Mouse (Mus musculus) retina, postnatal 1 day (tissue): ENCODE results near the gene Scrn2.

ENCODE experiments used
- DNase-seq: peaks from one replicate; pipeline ENCODE4 v3.0.0-alpha.2; 2012

Gene Scrn2

DNA sequence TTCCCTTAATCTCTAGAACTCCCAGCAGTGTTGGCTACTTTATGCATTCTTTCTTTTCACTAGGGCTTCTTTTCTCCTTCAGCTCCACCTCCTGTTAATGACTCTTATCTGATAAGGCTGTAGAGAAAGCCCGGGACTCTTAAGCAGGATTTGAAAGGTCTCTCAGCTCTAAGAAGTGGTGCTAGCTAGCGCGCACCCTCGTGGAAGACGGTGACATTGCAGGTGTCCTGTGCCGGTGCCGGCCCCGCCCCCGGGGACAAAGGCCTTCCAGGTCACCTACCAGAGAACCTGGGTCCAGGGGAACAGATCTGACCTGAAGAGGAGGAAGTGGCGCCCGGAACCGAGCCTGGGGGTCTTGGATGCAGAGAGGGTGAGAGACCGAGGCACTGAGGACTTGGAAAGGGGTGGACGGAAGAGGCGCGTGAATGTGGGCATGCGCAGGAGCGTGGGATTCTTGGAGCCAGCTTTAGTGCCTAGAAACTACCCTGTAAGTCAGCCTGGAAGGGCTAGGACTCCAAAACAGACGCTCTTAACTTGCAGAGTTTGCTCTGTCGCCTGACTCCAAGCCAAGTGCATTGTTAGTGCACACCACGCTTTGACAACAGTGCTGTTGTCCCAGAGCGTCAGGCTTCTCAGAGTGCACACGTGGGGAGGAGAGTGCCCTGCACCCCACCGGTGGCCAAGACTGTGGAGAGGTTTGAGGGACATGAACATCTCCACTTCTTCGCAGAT is at the start of gene Scrn2:
TSS of gene Scrn2 (plus strand) at position 253 of the 732 bp plus-strand sequence.
- peak; percentile 92 for DNase-seq

DNA sequence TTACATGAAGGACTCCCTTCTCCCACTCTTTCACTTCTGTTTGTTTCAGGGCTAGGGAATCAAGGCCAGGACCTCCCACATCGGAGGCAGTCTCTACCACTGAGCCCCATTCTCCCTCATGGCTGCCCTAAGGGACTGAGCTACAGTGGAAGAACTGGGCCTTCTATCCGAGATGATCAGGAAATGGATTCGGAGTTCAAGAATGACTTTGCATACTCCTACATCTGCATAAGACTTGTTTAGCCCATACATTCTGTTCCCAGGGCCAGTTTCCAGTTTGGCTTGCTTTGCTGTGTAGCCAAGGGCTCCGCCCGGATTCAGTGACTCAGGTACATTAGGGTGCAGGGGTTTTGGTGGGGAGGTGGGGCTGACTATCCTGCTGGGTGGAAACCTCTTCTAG is 49.7 kb upstream of the Scrn2 start:
- DNase-seq, result no peak

DNA sequence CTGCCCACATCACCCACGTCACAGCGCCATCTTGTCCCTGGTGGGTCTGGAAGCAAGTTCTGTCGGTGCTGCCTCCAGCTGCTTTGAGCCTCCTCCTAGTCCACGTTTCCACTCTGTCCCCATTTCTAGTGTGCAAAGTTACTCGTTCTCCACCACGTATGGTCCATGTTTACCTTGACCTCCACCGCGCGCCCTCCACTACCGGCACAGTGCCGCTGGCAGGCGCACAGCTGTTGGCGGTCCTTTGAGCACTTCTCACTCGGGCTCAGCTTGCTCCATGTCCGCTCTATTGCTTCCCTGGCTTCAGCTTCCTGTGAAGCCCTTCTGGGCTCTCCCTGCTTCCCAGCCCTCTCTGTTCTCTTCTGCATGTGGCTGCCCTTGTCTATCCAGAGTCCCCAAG is 48.3 kb upstream of the Scrn2 start:
- no peak for DNase-seq

DNA sequence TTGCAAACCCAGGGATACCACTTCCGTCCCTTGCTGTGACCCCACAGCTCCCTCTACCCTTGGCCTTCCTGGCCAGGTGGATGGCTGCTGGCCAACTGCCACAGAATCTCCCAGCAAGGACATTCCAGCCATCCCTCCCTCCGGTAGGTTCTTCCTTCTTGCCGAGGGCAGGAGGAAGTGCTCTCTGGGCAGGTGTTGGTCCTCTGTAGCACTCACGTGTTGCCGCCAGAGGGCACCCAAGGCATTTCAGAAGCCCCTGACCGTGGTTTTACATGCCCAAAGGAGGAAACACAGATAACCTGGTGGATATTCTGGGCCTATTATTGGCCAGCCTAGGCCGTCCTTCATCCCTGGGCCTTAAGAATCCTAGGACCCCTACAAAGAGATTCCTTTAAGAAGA is 47.4 kb upstream of the Scrn2 start:
- DNase-seq, result peak; percentile 88

DNA sequence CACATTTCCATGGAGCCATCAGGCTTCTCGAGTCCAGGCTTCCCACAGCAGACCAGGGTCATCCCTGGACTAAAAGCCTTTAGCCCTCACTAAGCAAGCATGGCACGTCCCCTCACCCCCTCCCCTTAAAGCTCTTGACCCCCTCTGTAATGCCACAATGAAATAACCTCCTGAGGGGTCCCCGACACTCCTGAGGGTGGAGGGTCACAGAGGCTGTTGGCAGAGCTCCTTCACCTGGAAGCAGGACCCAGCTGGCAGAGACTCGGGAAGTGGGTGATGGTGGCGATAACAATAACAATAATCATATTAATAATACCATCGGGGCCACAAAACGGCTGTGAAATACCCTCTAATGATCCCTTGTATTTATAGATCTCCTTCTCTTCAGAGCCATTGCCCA is 46.9 kb upstream of the Scrn2 start, which contains the start of gene Sp2:
TSS of gene Sp2 (minus strand) at position 101 of the 400 bp plus-strand sequence.
- DNase-seq, result no peak

DNA sequence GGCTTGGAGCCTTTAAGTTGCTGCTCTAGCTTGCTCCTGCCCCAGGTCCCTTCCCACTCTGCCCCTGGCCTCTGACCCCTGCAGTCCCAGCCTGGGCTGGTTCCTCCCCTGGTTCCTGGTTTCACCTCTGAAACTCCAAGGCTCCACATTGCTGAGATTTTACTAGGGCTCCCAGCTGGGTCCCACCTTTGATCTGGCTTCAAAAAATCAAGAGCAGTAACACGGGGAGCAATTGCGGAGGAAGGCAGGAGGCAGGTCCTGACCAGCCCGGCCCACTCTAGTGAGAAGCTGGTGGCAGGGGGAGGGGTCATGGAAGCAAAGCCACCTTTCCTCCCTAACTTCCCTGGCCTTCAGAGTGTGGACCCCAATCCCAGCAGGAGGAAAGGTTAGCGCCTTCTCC is 44.8 kb upstream of the Scrn2 start:
- no peak for DNase-seq

DNA sequence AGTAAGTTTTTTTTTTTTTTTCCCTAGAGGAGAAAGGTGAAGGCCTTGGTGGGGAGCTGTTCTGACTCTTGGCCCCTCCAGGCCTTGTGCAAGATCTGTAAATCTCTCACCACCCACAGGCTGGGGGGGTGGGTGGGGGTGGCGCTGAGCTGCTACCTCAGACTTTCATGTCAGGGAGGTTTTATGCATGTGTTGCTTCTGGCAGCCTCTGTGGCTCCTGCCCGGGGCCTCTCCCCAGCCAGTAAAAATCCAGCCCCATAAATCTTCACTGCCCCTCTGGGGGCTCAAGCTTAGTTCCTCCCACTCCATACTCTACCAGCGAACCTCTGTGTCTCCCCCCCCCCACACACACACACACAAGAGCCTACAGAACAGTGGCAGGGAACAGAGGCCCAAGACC is 43.3 kb upstream of the Scrn2 start:
- no peak for DNase-seq

DNA sequence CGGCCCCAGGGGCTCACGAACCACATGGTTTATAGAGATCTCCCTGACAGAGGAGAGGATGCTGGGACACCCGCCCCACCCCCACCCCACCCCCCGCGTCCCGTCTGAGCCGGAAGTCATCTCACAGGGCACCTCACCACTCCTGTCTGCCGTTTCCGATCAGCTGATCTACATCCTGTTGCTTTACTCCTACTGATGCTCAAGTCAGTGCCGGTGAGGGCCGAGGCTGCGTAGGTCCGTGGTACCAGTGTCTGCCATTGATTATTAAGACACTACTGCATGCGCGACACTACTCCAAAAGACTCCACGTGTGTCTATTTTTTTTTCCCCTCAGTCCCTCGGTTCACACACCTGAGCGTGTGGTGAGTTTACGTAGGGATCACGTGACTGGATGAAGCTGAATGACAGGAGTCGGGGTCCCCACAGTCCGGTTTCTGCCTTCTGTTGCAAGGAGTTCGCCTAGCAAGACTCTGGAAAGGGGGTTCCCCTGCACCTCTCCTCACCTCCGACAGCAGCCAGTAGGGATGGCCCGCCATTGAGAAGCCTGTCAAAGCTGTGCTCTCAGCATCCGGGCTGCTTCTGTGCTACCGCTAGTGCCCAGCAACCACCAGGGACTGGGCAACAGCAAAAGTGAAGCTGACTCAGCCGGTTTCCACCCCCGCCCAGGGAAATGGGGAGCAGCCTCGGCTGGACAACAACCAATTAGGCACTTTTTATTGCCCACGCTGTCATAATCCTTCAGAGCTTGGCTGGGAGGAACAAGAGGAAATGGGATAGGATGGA is 41.7 kb upstream of the Scrn2 start:
- DNase-seq, result peak; percentile 42

DNA sequence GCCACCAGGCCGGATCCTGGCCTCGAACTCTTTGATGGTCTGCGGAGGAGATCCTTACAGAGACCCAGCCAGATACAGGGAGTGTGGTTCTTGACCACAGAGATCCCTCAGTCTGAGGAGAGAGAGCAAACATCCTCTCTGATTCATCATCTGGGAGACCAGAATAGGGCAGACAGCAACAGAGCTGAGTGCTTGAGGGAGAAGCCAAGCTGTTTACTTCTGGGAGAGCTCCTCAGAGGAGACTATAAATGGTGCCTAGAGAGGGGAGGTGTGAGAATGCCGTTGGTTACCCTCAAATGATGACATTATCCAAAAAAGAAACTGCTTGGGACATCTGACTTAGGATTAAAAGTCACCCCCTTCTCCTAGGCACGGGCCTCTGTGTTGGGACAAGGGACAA is 38.2 kb upstream of the Scrn2 start:
- DNase-seq, result no peak

DNA sequence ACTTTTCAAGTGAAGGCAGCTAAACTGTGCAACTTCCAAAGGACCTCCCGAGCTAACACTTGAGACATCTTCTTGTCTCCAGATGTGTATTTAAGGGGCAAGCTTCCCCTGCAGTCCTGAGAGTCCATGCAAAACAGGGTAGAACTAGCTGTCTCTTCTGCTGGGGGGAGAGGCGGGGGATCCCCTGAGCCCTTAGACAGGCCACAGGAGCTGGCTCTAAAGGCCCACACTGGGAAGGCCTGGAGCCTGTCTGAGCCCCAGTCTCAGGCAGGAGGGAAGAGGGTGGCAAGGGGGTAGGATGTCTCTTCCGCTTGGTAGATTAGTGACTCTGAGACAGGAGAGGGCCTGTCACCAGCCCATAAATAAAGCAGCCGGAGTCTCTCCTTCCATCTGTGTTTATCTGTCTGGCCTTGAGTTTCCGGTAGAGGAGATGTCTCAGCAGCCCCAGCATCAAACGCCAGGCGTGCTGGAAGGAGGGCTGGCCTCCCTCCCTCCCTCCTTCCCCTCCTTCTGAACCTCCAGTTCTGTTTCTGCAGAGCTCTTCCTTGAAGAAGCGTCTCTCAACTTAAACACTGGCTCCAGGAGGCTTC is 36.9 kb upstream of the Scrn2 start:
- DNase-seq, result no peak

DNA sequence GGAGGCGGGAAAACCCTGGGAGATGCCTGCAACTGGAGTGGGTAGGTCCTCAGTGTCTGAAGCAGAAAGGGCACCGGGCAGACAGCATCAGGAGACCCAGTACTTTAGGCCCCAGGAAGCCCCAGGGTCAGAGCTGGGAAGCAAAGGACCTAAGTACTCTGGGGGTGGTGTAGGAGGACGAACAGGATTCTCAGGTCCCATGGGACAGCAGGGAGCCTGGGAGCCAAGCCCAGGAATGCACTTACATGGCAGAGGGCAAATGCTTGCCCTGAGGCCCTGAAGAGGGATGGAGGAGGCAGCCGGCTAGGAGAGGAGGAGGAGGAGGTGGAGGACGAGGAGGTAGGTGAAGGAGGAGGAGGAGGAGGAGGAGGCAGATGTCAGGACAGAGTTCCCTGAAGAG is 34.7 kb upstream of the Scrn2 start:
- DNase-seq, result no peak

DNA sequence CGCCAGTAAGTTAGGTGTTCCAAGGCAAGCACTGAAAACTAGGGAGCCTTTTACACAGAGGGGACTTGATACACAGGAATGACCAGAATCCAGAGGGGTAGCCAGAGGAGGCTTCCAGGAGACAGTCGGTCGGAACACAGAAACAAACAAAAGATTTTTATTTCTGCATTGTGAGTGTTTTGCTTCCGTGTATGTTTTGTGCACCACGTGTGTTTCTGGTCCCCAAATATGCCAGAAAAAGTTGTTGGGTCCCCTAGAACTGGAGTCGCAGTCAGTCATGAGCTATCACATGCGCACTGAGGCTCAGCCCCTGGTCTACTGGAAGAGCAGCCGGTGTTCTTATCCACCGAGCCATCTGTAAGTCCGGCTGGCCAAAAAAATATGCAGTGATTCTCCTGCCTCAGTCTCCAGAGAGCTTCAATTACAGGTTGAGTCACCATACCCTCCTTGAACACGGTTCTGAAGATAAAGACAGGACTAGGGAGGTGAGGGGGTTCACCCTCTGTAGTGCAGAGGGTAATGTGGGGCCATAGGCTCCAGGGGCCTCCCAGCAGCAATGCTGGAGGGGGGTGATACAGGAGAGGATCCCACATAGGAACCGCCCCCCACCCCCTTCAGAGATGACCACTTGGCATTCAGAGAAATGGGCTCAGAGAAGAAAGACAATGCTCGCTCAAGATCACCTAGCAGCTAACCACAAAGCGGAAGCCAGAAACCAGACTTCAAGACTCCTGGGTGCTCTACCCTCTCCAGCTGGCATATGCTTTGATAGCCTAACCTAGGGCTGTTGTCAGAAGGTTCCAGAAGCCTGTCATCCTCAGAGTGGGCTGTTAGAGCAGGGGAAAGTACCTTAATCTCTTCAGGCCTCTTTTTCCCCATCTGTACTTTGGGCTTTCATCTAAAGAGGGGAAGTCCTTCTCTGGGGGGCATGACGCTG is 33.6 kb upstream of the Scrn2 start:
- no peak for DNase-seq

DNA sequence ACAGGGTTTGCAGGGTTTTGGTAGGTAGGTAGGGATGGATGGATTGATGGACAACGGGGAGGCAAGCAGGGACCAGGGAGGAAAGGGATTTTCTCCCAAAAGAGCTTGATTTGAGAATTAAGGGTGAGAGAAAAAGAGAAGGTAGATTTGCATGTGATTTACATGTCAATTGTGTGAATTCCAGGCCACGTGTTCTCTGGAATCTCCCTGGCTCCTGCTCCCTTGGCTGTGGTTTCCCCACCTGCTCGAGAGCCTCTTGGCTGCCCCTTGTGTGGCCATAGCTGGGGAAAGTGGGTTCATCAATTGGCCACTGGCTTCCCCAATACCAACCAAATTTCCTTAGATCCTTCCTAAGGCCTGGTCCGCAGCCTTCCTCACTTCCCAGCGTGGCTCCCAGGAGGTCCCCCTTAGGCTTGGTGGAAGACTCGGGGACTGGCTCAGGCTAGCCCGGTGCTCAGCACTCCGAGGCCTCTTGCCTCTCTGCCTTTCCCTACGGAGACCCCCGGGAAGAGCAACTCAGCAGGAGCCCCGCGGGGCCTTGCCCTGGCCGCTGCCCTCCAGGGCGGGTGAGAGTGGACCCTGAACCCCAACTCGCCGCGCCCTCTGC is 32.9 kb upstream of the Scrn2 start:
- DNase-seq, result no peak

DNA sequence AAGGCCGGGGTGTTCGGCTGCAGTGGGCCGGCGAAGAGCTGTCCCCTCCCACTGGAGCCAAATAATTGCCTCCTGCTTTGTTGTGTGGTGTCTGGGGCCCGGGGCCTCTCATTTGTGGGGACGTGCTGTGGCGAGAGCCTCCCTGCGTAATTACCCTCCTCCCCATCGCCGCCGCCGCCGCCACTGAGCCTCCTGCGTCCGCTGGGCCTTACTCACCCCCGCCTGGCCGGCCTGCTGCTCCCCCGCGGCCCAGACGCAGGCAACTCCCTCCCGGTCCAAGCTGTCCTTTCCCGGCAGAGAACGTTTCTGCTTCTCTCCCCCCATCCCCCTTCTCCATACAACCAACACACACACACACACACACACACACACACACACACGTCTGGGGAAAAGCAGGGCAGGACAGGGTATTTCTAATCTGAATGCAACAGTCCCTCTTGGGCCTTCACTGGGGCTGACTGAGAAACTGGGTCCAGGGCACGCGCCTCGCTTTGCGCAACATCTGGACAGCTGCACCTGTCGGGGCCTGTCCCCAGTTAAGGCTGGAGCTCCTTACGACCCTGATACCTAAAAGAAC is 32.3 kb upstream of the Scrn2 start:
- peak; percentile 71 for DNase-seq

DNA sequence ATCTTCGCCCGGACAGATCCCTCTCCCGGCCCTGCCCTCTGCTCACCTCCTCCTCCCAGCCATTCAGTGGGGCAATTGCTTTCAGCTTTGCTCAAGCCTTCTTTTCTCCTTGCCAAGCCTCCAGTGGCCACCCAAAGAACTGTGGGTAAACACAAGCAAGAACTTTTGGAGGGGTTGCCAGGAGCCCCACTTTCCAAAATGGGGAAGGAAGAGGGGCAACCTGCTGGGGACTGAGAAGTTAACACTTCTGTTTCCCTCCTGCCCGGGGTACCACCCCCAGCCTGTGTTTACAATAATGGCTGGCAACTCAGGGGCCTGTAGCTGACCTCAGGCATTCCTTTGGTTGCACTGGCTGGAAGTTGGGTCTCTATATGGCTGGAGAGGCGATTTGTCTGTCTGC is 26.6 kb upstream of the Scrn2 start:
- no peak for DNase-seq

DNA sequence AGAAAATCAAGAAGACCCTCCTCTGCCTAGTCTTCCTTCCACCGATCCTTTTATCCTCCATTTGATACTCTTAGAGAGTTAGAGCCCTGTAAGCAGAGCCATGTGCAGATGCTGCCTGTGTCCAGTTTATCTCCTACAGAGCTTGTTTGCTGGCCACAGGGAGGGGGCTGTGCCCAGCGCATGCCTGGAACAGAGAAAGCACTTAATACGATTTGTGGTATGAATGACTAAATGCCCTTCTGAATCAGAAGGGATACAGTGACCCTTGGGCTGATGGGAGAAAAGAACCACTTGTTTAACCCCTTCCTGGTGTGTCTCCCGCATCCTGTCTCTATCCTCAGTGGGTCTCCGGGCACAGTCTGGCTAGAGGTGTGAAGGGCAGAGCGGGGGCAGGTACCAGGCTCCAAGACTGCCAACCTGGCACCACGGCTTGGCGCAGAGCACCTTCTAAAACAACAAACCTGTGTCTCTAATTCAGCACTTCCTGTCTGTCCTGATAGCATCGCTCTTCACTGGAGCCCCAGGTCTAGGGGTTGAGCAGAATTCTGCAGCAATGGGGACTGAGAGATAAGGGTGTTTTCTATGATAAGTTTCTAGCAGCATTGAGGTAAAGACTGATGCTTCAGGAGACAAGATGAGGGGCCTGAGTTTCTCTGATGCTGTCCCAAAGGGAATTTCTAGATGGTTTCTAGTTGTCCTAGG is 22.5 kb upstream of the Scrn2 start:
- peak; percentile 79 for DNase-seq

DNA sequence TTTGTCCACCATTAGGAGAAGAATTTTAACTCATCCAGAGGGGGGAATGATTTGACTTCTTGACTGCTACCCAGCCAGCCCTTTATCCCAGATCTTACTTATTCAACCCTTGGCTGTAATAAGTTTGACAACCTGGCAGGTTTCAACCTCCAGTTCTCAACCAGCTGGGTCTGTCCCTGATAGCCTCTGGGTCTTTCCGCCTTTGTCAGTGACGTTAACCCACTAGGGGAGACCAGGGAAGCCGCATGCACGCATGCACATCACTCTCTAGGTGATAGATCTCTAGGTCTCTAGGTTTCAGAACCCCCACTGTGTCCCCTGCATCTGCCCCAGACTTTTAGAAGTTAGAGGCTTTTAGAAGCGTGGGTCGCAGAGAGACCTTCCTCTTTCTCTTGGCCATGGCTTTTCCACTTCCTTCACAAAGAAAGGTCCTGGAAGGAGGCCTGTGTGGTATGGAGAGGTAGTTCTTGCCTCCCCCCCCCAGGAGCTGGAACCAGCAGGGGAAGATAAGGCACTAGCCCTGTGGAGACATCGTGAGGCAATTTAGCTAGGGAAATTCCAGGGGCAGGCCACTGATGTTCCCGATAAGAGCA is 20.4 kb upstream of the Scrn2 start:
- DNase-seq, result no peak

DNA sequence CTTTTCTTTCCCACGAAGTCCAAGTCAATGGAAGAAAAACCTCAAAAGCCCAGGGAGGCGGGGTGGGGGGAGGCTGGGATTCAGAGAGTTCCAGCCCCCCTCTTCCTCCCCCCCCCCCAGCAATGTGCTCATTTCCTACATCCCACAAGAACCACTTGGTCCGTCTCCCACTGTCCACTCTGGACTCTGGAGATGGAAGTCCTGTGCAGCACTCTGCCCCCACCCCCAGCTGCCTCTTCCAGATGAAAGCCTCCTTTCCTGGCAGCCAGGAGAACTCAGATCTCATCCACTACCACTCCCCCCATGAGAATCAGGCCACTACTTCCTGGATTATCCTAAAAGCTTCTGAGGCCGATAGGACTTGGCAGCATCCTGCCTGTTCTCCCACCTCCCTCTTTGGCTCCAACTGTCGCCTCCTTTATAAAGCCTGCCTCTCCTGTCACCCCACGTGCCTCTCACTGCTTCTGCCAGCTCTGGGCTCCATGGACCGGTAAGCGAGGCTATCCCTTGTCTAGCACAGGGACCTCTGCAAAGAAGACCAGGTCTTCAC is 16.5 kb upstream of the Scrn2 start, which contains the start of gene Sp6:
TSS of gene Sp6 (plus strand) at position 274 of the 550 bp plus-strand sequence.
- peak; percentile 64 for DNase-seq

DNA sequence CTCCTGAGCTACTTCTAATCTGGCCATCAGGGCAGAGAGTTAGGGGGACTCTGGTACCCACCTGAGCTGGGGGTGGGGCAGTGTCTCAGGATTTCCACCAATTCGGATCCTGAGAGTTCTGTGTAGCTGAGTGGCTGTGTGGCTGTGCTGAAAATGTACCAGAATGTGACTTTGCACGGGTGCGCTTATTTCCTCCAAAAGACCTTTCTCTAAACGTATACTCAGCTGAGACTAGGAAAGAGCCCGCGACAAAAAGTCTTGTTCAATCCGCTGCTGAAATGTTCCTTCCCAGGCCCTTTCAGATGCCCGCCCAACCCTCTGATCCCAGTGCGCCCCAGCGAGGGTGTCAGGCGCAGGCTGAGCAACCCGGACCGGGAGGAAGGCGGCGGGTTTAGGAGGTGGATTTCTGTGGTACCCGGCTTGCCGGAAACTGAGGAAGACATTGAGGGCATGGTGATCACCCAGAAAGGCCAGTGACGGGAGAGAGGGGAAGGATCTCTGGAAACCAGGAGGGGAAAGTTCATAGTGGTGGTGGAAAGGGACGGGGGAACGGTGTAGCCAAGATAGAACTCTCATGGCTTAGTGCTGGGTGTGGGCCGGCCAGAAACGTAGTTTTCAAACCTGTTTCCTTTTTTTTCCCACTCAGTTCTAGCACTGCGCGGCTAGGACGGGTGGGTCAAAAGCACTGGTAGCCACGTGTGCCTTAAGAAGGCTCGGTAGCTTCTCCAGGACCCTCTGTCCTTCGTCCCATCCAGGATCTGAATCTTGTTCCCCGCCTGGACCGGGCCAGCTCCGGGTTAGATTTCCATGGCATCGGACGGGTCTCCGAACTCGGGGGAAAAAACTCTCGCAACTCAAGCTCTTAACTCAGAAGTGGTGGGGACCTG is 11.8 kb upstream of the Scrn2 start:
- DNase-seq, result no peak
